In the genomic region with DNA sequence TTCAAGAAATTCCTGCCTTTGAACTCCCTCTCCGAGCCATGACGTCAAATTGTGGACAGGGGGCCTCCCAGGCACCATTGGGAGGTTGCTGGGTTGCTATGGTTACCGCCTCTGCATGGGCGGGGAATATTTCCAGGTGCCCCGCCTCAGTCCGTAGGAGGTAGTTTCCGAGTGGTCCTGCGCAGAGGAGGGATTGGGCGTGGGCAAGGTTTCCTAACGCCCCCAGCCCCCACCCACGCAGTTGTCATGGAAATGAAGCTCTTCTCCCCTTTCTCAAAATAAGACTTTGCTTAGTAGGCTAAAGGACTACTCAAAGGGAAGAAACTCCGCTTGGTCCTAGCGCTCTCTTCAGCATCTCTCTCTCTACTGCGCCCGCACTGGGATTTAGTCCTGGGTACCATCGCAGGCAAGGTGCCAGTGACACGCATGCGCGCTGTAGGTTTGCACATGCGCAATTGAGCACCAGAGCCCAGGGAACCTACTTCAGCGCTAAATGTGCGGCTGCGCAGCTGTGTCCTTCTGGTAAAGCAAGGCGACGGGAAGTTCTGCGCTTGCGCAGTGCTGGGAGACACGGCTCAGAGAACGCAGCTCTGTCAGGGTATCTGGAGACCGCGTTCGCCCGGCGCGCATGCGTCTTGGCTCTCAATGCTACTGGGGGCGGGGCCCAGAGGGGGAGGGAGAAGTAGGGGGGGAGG, we compare ENCODE assay signal across 8 mouse cellular contexts. TPM values are rescaled to one million over a fixed set of nuclear protein-coding genes. Genes with fewer than 3 reads are reported as not detected.
DNase-seq lines count a peak whose midpoint lies in the region; ATAC-seq lines count a peak whose summit lies in the region.

A gene (plus strand): TSS at position 645 of the 695 bp plus-strand sequence.

- H3K27ac ChIP-seq in hindbrain, embryonic 14.5 days = peak within 1 kb of the TSS; percentile 93

- H3K36me3 ChIP-seq in hindbrain, embryonic 14.5 days (replicated peaks; ENCODE audit: control insufficient read depth, insufficient read depth) = no peaks in the 10 kb centered on the region

- H3K4me2 ChIP-seq in hindbrain, embryonic 14.5 days (replicated peaks) = peak within 1 kb of the TSS; percentile 75

- peaks cover 30% of the 10 kb centered on the region for H3K4me1 ChIP-seq in hindbrain, embryonic 14.5 days (replicated peaks; ENCODE audit: control insufficient read depth, insufficient read depth, low read length)

- H3K9me3 ChIP-seq in hindbrain, embryonic 14.5 days (ENCODE audit: control insufficient read depth, low read length) = no peaks in the 10 kb centered on the region

- peak within 1 kb of the TSS; percentile 74 for H3K9ac ChIP-seq in hindbrain, embryonic 14.5 days

- peak; percentile 100 for DNase-seq in R1 (ENCODE audit: low read depth, low spot score)
- peak; percentile 100 for DNase-seq in cerebellum, postnatal 25 days
- DNase-seq in frontal cortex, postnatal 25 days (ENCODE audit: low spot score in 2 of 2) = peak; percentile 99 to 100
- DNase-seq in hindbrain, embryonic 14.5 days (ENCODE audit: low spot score) = peak; percentile 100
- DNase-seq in layer of hippocampus, postnatal 36 days = peak; percentile 100
- DNase-seq in lung, postnatal 36 days = peak; percentile 100
- DNase-seq in retina, postnatal 1 day = peak; percentile 100
- peak; percentile 92 to 99 for DNase-seq in urinary bladder, adult 18-20 months (ENCODE audit: low spot score in 2 of 2)

- WGBS in hindbrain, embryonic 14.5 days = under 1% methylated on average over 37 of the region's 37 CpGs

- peak; percentile 93 for ATAC-seq in hindbrain, embryonic 14.5 days (ENCODE audit: low FRiP score)

- H3K4me3 ChIP-seq in hindbrain, embryonic 14.5 days (replicated peaks; ENCODE audit: low read length) = peak within 1 kb of the TSS; percentile 58

- no peaks in the 10 kb centered on the region for H3K27me3 ChIP-seq in hindbrain, embryonic 14.5 days (ENCODE audit: control insufficient read depth, insufficient read depth, low read length)

RNA-seq across cellular contexts. Expression of the gene that starts here (rescaled TPM):
- 6.7 and 7.4 TPM in 2 replicates for polyA plus RNA-seq in hindbrain, embryonic 14.5 days (2014; fragmentation: Nextera tagmentation; extraction: Ambion mirVana)
- total RNA-seq in layer of hippocampus, postnatal 36 days (2021) = 10 to 100 TPM; 45.0 to 45.9 TPM

Comparison
In these comparisons a context has a peak if more than half of its experiments do, and no peak if none do; other contexts are left out.
1. Peak in every context shown above with its lines: DNase-seq, ATAC-seq, H3K4me3 ChIP-seq and H3K27ac ChIP-seq.